Mouse (Mus musculus): ENCODE measurements around the gene Peli2. TPM values are rescaled to one million over a fixed set of nuclear protein-coding genes. Genes with fewer than 3 reads are reported as not detected.

The Peli2 gene
- polyA plus RNA-seq, 1 experiment from 2014 or later = 7.3 TPM

DNA sequence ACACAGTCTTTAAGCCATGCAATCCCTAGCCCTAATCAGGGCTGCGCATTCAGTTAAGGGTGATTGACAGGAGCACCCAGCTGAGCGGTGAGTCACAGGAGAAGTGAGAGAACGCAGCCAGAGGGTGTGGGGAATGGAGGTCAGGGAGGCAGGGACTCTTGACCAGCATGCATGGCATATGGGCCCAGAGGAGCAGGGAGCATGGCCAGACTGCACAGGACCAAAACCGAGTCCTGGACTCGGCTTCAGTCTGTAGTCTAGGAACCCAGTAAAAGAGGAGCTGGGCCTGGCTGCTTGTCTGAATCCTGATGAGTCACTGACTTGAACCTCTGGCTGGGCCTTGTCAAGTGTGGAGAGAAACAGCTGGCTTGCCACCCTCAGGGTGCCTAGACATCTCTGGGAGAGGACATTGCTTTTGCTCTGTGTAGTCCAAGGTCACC, 104.3 kb downstream of the Peli2 start:
- no peak overlapping the region for H3K9ac ChIP-seq (ENCODE audit: low read depth, low read length)
- no peaks in the 10 kb centered on the region for H3K27me3 ChIP-seq (ENCODE audit: insufficient read depth, low read length)
- ATAC-seq (replicated peaks; ENCODE audit: low FRiP score, low read depth) = 0 out of 2 replicates have a peak, but pooled peaks have one; percentile 40
- H3K4me2 ChIP-seq (ENCODE audit: low read length) = no peak overlapping the region
- H3K4me1 ChIP-seq (replicated peaks; ENCODE audit: insufficient read depth, low read length) = peaks cover 7% of the 10 kb centered on the region; the same call in 1 of the 2 replicates
- DNase-seq (ENCODE audit: low spot score) = no peak
- H3K9me3 ChIP-seq (replicated peaks; ENCODE audit: low read length) = no peaks in the 10 kb centered on the region
- H3K4me3 ChIP-seq (replicated peaks; ENCODE audit: low read depth, low read length) = no peak overlapping the region
- H3K36me3 ChIP-seq (ENCODE audit: insufficient read depth, low read length) = no peaks in the 10 kb centered on the region
- TF ChIP-seq CTCF (IDR thresholded peaks at IDR 0.05; ENCODE audit: low read depth) = no peak
- 63% methylated on average over 5 of the region's 5 CpGs for WGBS
- H3K27ac ChIP-seq = no peak overlapping the region

DNA sequence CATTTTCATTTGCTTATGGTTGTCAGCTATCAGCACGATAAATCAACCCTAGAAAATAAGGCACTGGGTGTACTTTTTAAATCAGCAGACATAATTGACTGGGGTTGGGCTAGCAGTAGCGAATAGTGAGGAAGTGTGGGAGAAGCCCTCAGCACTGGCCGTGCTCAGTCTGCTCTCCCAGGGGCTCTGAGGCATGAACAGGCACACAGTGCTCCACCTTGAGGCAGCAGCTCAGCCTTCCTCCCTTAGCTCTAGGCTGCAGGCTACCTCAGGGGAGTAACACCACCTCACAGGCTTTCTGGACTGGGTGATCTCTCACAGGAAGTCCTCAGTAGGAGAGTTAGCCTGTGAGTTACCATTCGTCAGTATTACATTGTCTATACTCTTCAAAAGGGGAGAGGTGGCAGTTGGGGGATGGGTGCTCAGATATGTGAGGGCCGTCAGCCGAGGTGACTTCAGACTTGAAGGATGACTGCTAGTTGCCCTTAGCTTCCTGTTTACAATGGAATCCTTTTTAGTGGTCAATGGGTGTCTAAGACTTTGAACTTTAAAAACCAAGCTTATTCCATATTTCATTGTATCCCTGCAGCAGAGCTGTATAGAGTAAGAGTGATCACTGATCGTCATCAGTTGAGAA, 105.3 kb downstream of the Peli2 start:
- Histone ChIP-seq H3K4me3 (replicated peaks; ENCODE audit: low read depth, low read length) (no peak overlapping the region), H3K9ac (ENCODE audit: low read depth, low read length) (no peak overlapping the region), H3K27me3 (ENCODE audit: insufficient read depth, low read length) (no peaks in the 10 kb centered on the region), H3K27ac (no peak overlapping the region), H3K4me1 (replicated peaks; ENCODE audit: insufficient read depth, low read length) (peaks cover 7% of the 10 kb centered on the region; the same call in 1 of the 2 replicates), H3K36me3 (ENCODE audit: insufficient read depth, low read length) (no peaks in the 10 kb centered on the region), H3K4me2 (ENCODE audit: low read length) (no peak overlapping the region), H3K9me3 (replicated peaks; ENCODE audit: low read length) (no peaks in the 10 kb centered on the region)
- DNase-seq (ENCODE audit: low spot score) (peak; percentile 42), ATAC-seq (replicated peaks; ENCODE audit: low FRiP score, low read depth) (no peak)
- peak; percentile 42 for TF ChIP-seq CTCF (IDR thresholded peaks at IDR 0.05; ENCODE audit: low read depth)
- 39% methylated on average over 7 of the region's 7 CpGs for WGBS

DNA sequence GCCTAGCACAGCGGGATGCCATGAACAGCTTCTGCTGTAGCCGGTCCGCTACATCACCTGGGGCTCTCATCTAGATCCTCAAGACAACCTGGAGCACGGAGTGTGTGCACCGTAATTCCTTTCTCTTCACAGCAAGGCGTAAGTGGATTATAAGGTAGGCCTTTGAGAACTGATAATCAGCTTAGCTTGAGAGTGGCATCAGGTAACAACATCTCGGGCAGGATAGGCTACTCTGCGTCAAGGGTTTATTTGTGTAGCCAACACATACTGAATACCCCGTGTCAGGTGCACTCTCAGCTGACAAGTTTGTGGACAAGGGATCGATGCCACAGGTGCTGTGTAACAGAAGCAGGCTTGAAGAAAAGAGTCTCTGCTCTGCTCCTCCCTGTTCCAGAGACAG, 106.1 kb downstream of the Peli2 start:
- Histone ChIP-seq H3K27me3 (ENCODE audit: insufficient read depth, low read length) (no peaks in the 10 kb centered on the region), H3K27ac (no peak overlapping the region), H3K4me1 (replicated peaks; ENCODE audit: insufficient read depth, low read length) (peaks cover 7% of the 10 kb centered on the region; the same call in 1 of the 2 replicates), H3K4me3 (replicated peaks; ENCODE audit: low read depth, low read length) (no peak overlapping the region), H3K9ac (ENCODE audit: low read depth, low read length) (no peak overlapping the region), H3K36me3 (ENCODE audit: insufficient read depth, low read length) (no peaks in the 10 kb centered on the region), H3K4me2 (ENCODE audit: low read length) (no peak overlapping the region), H3K9me3 (replicated peaks; ENCODE audit: low read length) (no peaks in the 10 kb centered on the region)
- ATAC-seq (replicated peaks; ENCODE audit: low FRiP score, low read depth) (no peak), DNase-seq (ENCODE audit: low spot score) (no peak)
- TF ChIP-seq CTCF (IDR thresholded peaks at IDR 0.05; ENCODE audit: low read depth) = no peak
- 92% methylated on average over 10 of the region's 10 CpGs for WGBS

DNA sequence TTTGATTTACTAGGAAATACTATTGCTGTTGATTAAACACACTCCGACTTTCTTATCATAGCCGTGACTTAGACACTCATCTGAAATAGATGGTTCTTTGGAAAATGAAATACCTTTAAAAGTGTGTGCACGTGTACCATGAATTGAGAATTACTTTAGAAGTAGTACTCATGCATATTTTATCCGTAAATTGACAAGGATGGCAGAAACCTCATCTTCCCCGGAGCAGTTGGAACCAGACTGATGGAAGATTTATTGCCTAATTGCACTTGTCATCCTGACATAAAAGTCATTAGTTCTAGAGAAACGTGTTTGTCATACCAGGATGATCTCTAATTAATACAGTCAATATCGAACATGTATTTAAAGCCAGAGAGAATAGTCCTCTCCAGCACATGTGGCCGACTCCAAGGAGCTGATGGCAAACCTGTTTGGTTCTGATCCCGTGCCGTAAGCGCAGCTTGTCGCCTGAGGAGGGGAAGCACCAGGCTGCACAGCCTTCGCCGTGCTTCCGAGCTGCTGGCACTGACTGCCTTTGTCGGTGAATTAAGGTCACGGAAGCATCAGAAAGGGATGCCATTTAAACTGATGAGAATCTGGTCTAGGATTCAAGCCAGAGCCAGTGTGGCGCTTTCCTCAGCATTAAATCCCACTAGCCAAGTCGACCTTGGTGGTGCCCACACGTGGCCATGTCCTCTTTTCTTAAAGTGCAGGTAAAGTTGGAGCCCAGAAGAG, 114.3 kb downstream of the Peli2 start:
- H3K4me2 ChIP-seq (ENCODE audit: low read length) = no peak overlapping the region
- H3K27me3 ChIP-seq (ENCODE audit: insufficient read depth, low read length) = no peaks in the 10 kb centered on the region
- H3K9me3 ChIP-seq (replicated peaks; ENCODE audit: low read length) = no peaks in the 10 kb centered on the region
- H3K27ac ChIP-seq = no peak overlapping the region
- WGBS = 85% methylated on average over 20 of the region's 20 CpGs
- ATAC-seq (replicated peaks; ENCODE audit: low FRiP score, low read depth) (no peak), DNase-seq (ENCODE audit: low spot score) (no peak)
- no peak for TF ChIP-seq CTCF (IDR thresholded peaks at IDR 0.05; ENCODE audit: low read depth)
- H3K36me3 ChIP-seq (ENCODE audit: insufficient read depth, low read length) = no peaks in the 10 kb centered on the region
- no peaks in the 10 kb centered on the region for H3K4me1 ChIP-seq (replicated peaks; ENCODE audit: insufficient read depth, low read length)
- no peak overlapping the region for H3K4me3 ChIP-seq (replicated peaks; ENCODE audit: low read depth, low read length)
- H3K9ac ChIP-seq (ENCODE audit: low read depth, low read length) = no peak overlapping the region

GRCm38 (mm10) chr14:48241335-48241734, 120.7 kb downstream of the Peli2 start:
- Histone ChIP-seq H3K4me3 (replicated peaks; ENCODE audit: low read depth, low read length) (no peak overlapping the region), H3K36me3 (ENCODE audit: insufficient read depth, low read length) (0 out of 2 replicates have a peak, but pooled peaks cover 3% of the 10 kb centered on the region), H3K4me1 (replicated peaks; ENCODE audit: insufficient read depth, low read length) (no peaks in the 10 kb centered on the region), H3K9ac (ENCODE audit: low read depth, low read length) (no peak overlapping the region), H3K4me2 (ENCODE audit: low read length) (no peak overlapping the region), H3K27ac (no peak overlapping the region), H3K9me3 (replicated peaks; ENCODE audit: low read length) (no peaks in the 10 kb centered on the region), H3K27me3 (ENCODE audit: insufficient read depth, low read length) (no peaks in the 10 kb centered on the region)
- WGBS = 80% methylated on average over 7 of the region's 7 CpGs
- DNase-seq (ENCODE audit: low spot score) = no peak
- no peak for TF ChIP-seq CTCF (IDR thresholded peaks at IDR 0.05; ENCODE audit: low read depth)
- ATAC-seq (replicated peaks; ENCODE audit: low FRiP score, low read depth) = no peak

GRCm38 (mm10) chr14:48246236-48246635, 125.6 kb downstream of the Peli2 start:
- no peak overlapping the region for H3K27ac ChIP-seq
- no peak overlapping the region for H3K4me3 ChIP-seq (replicated peaks; ENCODE audit: low read depth, low read length)
- H3K4me1 ChIP-seq (replicated peaks; ENCODE audit: insufficient read depth, low read length) = no peaks in the 10 kb centered on the region
- H3K27me3 ChIP-seq (ENCODE audit: insufficient read depth, low read length) = no peaks in the 10 kb centered on the region
- ATAC-seq (replicated peaks; ENCODE audit: low FRiP score, low read depth) (no peak), DNase-seq (ENCODE audit: low spot score) (no peak)
- H3K36me3 ChIP-seq (ENCODE audit: insufficient read depth, low read length) = 0 out of 2 replicates have a peak, but pooled peaks cover 3% of the 10 kb centered on the region
- TF ChIP-seq CTCF (IDR thresholded peaks at IDR 0.05; ENCODE audit: low read depth) = no peak
- 51% methylated on average over 3 of the region's 3 CpGs for WGBS
- H3K9ac ChIP-seq (ENCODE audit: low read depth, low read length) = no peak overlapping the region
- no peak overlapping the region for H3K4me2 ChIP-seq (ENCODE audit: low read length)
- H3K9me3 ChIP-seq (replicated peaks; ENCODE audit: low read length) = no peaks in the 10 kb centered on the region
